8 mouse cellular contexts compared by ENCODE assay signal in the genomic region with DNA sequence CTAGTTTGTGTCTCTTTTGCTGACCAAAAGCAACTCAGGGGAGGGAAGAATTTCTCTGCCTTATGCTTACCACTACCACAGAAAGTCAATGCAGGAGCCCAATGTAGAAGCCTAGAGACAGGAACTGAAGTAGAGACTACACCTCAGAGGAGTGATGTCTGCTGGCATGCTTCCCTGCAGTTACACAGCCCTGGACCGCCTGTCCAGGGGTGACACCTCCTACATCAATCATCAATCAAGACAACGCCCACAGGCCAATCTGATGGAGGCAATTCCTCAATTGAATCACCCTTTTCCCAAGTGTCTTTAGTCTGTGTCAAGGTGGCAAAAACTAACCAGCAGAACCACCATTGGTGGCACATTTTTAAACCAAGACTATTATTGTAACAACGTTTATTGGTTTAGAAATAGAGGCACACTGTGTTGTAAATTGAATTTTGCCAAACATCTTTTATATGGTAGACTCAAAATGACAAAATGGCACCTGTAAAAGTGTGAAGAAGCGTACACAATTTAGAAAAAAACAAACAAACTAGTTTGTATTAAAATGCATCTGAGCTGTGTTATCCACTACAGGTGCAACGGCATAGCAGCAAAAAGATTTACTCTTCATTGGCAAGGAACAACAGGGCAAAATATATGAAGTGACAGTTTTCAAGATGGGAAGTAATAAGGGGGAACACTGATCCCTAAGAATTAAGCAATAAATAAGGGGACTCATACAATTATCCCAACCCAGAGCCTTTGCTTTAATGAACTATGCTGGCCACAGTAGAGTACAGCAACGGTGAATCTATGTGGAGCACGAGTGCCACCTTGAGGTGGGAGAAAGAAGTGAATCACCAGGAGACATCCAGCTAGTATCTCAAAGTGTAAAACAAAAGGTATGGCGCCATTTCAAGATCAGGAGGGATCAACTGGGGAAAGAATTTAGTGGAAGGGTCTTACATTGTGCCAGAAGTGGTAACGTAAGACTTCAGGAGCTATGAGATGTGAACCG. TPM values are rescaled to one million over a fixed set of nuclear protein-coding genes. Genes with fewer than 3 reads are reported as not detected.
DNase-seq lines count a peak whose midpoint lies in the region; ATAC-seq and TF ChIP-seq lines count a peak whose summit lies in the region.

No protein-coding gene starts in this region.

- no peak overlapping the region for H3K4me3 ChIP-seq in MEL (ENCODE audit: control insufficient read depth in 1 of 2, insufficient read depth in 1 of 2, low read depth in 2 of 2, low read length in 2 of 2)
- H3K4me3 ChIP-seq in forebrain, embryonic 13.5 days: no peak overlapping the region
- H3K4me3 ChIP-seq in hindbrain, embryonic 12.5 days: no peak overlapping the region

- no peaks in the 10 kb centered on the region for H3K9me3 ChIP-seq in MEL (replicated peaks; ENCODE audit: insufficient read depth, low read length)
- peaks cover 6% of the 10 kb centered on the region; the same call in 1 of the 2 replicates for H3K9me3 ChIP-seq in forebrain, embryonic 13.5 days (replicated peaks)
- peaks cover 4% of the 10 kb centered on the region; the same call in 1 of the 2 replicates for H3K9me3 ChIP-seq in hindbrain, embryonic 12.5 days (replicated peaks)

- no peak for TF ChIP-seq EP300 in MEL (IDR thresholded peaks at IDR 0.05; ENCODE audit: low read depth in 1 of 2, low read length in 2 of 2)

- peak; percentile 62 for DNase-seq in MEL (ENCODE audit: low read depth, low spot score)
- DNase-seq in c-Kit-positive CD71-negative TER-119-negative erythroid progenitor cells, embryonic 14.5 days (ENCODE audit: low read depth): peak; percentile 25
- DNase-seq in layer of hippocampus, adult 9-11 months: peak; percentile 17
- peak; percentile 73 for DNase-seq in lung, postnatal 36 days
- peak; percentile 53 for DNase-seq in retina, postnatal 7 days (ENCODE audit: low read depth, low spot score)

- no peak for TF ChIP-seq POLR2A in MEL (IDR thresholded peaks at IDR 0.05; ENCODE audit: control insufficient read depth in 1 of 2, insufficient read depth in 1 of 2, low read depth in 1 of 2, low read length in 2 of 2, poor library complexity in 1 of 2)

- no peaks in the 10 kb centered on the region for H3K27me3 ChIP-seq in MEL (ENCODE audit: control insufficient read depth in 1 of 2, insufficient read depth in 2 of 2, low read length in 2 of 2)
- H3K27me3 ChIP-seq in forebrain, embryonic 13.5 days: no peaks in the 10 kb centered on the region
- no peaks in the 10 kb centered on the region for H3K27me3 ChIP-seq in hindbrain, embryonic 12.5 days

- peak; percentile 64 to 83 (median 70) for TF ChIP-seq CTCF in MEL (IDR thresholded peaks at IDR 0.05 in 2 of 3, conservative IDR thresholded peaks at IDR 0.05 in 1 of 3; ENCODE audit: control insufficient read depth in 1 of 3, insufficient read depth in 1 of 3, low read depth in 2 of 3, low read length in 3 of 3, poor library complexity in 1 of 3, severe bottlenecking in 1 of 3)

- peak; percentile 92 for TF ChIP-seq RAD21 in MEL (IDR thresholded peaks at IDR 0.05; ENCODE audit: low read depth, low read length)

- H3K36me3 ChIP-seq in MEL (ENCODE audit: control insufficient read depth in 1 of 2, insufficient read depth in 2 of 2, low read length in 2 of 2): no peaks in the 10 kb centered on the region
- no peaks in the 10 kb centered on the region for H3K36me3 ChIP-seq in forebrain, embryonic 13.5 days (ENCODE audit: poor library complexity, severe bottlenecking)
- no peaks in the 10 kb centered on the region for H3K36me3 ChIP-seq in hindbrain, embryonic 12.5 days

- H3K4me1 ChIP-seq in MEL (ENCODE audit: control insufficient read depth in 1 of 2, insufficient read depth in 2 of 2, low read length in 2 of 2): no peaks in the 10 kb centered on the region
- no peaks in the 10 kb centered on the region for H3K4me1 ChIP-seq in forebrain, embryonic 13.5 days
- no peaks in the 10 kb centered on the region for H3K4me1 ChIP-seq in hindbrain, embryonic 12.5 days

- H3K27ac ChIP-seq in MEL (ENCODE audit: control insufficient read depth, low read depth, low read length): no peak overlapping the region
- no peak overlapping the region for H3K27ac ChIP-seq in forebrain, embryonic 13.5 days
- no peak overlapping the region for H3K27ac ChIP-seq in hindbrain, embryonic 12.5 days

- H3K4me2 ChIP-seq in forebrain, embryonic 13.5 days: no peak overlapping the region
- no peak overlapping the region for H3K4me2 ChIP-seq in hindbrain, embryonic 12.5 days (replicated peaks)

- no peak overlapping the region for H3K9ac ChIP-seq in MEL (ENCODE audit: control insufficient read depth, low read depth, low read length, poor library complexity, severe bottlenecking)
- no peak overlapping the region for H3K9ac ChIP-seq in forebrain, embryonic 13.5 days
- H3K9ac ChIP-seq in hindbrain, embryonic 12.5 days: no peak overlapping the region

- WGBS in forebrain, embryonic 13.5 days: 50% methylated on average over 10 of the region's 10 CpGs
- WGBS in hindbrain, embryonic 12.5 days: 46% methylated on average over 10 of the region's 10 CpGs

- no peaks in the 10 kb centered on the region for H3K79me2 ChIP-seq in MEL (ENCODE audit: control insufficient read depth, insufficient read depth, low read length, poor library complexity)

- ATAC-seq in forebrain, embryonic 13.5 days: peak; percentile 91
- peak; percentile 80 for ATAC-seq in hindbrain, embryonic 12.5 days (ENCODE audit: low FRiP score)
- no peak; the same call in 1 of the 2 replicates for ATAC-seq in erythroblast, adult 5-6 weeks (replicated peaks; ENCODE audit: low FRiP score, poor library complexity, severe bottlenecking)

TF ChIP-seq in MEL, 35 proteins besides CTCF, POLR2A, EP300 and RAD21:
- no peak for TF ChIP-seq NRF1 (IDR thresholded peaks at IDR 0.05; ENCODE audit: insufficient read depth, low read depth, low read length, poor library complexity, severe bottlenecking)
- peak; percentile 82 for TF ChIP-seq SMC3 (IDR thresholded peaks at IDR 0.05; ENCODE audit: low read depth, low read length)
- TF ChIP-seq USF2 (IDR thresholded peaks at IDR 0.05; ENCODE audit: borderline replicate concordance in 1 of 2, insufficient read depth in 1 of 2, low read depth in 1 of 2, low read length in 2 of 2): no peak
- TF ChIP-seq CHD1 (IDR thresholded peaks at IDR 0.05; ENCODE audit: low read depth, low read length): no peak
- TF ChIP-seq ZMIZ1 (IDR thresholded peaks at IDR 0.05; ENCODE audit: low read depth, low read length): no peak
- TF ChIP-seq MEF2A (IDR thresholded peaks at IDR 0.05; ENCODE audit: extremely low read depth, insufficient replicate concordance, low read depth, low read length, poor library complexity, severe bottlenecking): no peak
- peak; percentile 79 for TF ChIP-seq ZC3H11A (IDR thresholded peaks at IDR 0.05; ENCODE audit: low read depth, low read length)
- no peak for TF ChIP-seq MXI1 (IDR thresholded peaks at IDR 0.05; ENCODE audit: low read depth, low read length)
- TF ChIP-seq HCFC1 (IDR thresholded peaks at IDR 0.05; ENCODE audit: low read depth, low read length): no peak
- no peak for TF ChIP-seq GATA1 (IDR thresholded peaks at IDR 0.05; ENCODE audit: low read depth, low read length)
- TF ChIP-seq CHD2 (IDR thresholded peaks at IDR 0.05; ENCODE audit: low read length): no peak

RNA-seq across cellular contexts. Expression of a gene that starts 29.8 kb away (rescaled TPM):
- 84.5 and 95.6 TPM in 2 replicates for total RNA-seq in MEL (2012; rRNA removed)
- 10 to 100 TPM in 1 of 2 experiments, not detected in 1; 94.6 TPM for polyA plus RNA-seq in MEL (2012; ENCODE audit: insufficient read depth in 1 of 2, insufficient read length in 2 of 2, low read depth in 1 of 2, low replicate concordance in 2 of 2, missing spikeins in 1 of 2)
- polyA plus RNA-seq in forebrain, embryonic 13.5 days (2015; fragmentation: Nextera tagmentation; extraction: Ambion mirVana): 74.8 and 82.7 TPM in 2 replicates
- polyA plus RNA-seq in hindbrain, embryonic 12.5 days (2016; fragmentation: Nextera tagmentation; extraction: Ambion mirVana): 78.0 and 78.7 TPM in 2 replicates
- total RNA-seq in erythroblast, adult 5-6 weeks (2015; ENCODE audit: low replicate concordance): 12.3 and 17.7 TPM in 2 replicates
- total RNA-seq in erythroblast, adult 5-6 weeks (2017; ENCODE audit: low replicate concordance): 19.7 and 24.7 TPM in 2 replicates

Comparison
In these comparisons a context has a peak if more than half of its experiments do, and no peak if none do; other contexts are left out.
1. DNase-seq: peak in every context shown above with its lines; median percentile 73 in lung, postnatal 36 days; 62 in MEL; 53 in retina, postnatal 7 days; 25 in c-Kit-positive CD71-negative TER-119-negative erythroid progenitor cells, embryonic 14.5 days; 17 in layer of hippocampus, adult 9-11 months.